Mouse (Mus musculus) forebrain, embryonic 10.5 days (tissue): ENCODE measurements around the gene Sprtn. TPM values are rescaled to one million over a fixed set of nuclear protein-coding genes. Genes with fewer than 3 reads are reported as not detected.

ENCODE experiments used
- DNase-seq: peaks from one replicate; pipeline ENCODE4 v3.0.0-alpha.2; 2017; ENCODE audit warnings: low spot score; ENCODE audit errors: extremely low spot score
- H3K27ac ChIP-seq: fragments of 300-500 bp; sonication (generic); 2 replicates; pipeline ENCODE4 v1.5.1; 2016; ENCODE audit warnings: mild to moderate bottlenecking
- H3K27me3 ChIP-seq: fragments of 300-500 bp; sonication (generic); 2 replicates; pipeline ENCODE4 v1.6.1; 2016; ENCODE audit warnings: mild to moderate bottlenecking; ENCODE audit not compliant: poor library complexity, severe bottlenecking
- H3K36me3 ChIP-seq: fragments of 300-500 bp; sonication (generic); replicated peaks from 2 replicates; pipeline ENCODE4 v1.6.1; 2016; ENCODE audit warnings: mild to moderate bottlenecking, moderate library complexity
- H3K4me1 ChIP-seq: fragments of 300-500 bp; sonication (generic); 2 replicates; pipeline ENCODE4 v1.6.1; 2016
- H3K4me3 ChIP-seq: fragments of 300-500 bp; sonication (generic); 2 replicates; pipeline ENCODE4 v1.5.1; 2016; ENCODE audit warnings: mild to moderate bottlenecking, moderate library complexity
- H3K9me3 ChIP-seq: fragments of 300-500 bp; sonication (generic); 2 replicates; pipeline ENCODE4 v1.6.1; 2016; ENCODE audit warnings: mild to moderate bottlenecking, moderate library complexity
- WGBS: fragments of 180-500 bp; shearing (Covaris S2); methylation state at CpG from one replicate; pipeline ENCODE4 v1.1.7; 2016; 5-methylcytosine and 5-hydroxymethylcytosine counted together
- polyA plus RNA-seq: library from polyadenylated mRNA; unstranded; fragments of >200 nt; fragmentation: Nextera tagmentation; extraction: Ambion mirVana; gene quantifications from 2 replicates; pipeline ENCODE4 v1.2.1, GENCODE M21; 2016

The Sprtn gene
- polyA plus RNA-seq, 1 experiment from 2014 or later: 8.8 TPM

GRCm38 (mm10) chr8:124954572-124955082 lies 56.9 kb downstream of the Sprtn start:
- H3K4me1 ChIP-seq: peaks cover 23% of the 10 kb centered on the region
- no peaks in the 10 kb centered on the region for H3K9me3 ChIP-seq
- no peaks in the 10 kb centered on the region for H3K27me3 ChIP-seq
- 85% methylated on average over 8 of the region's 8 CpGs for WGBS
- DNase-seq: no peak
- H3K36me3 ChIP-seq: no peaks in the 10 kb centered on the region
- H3K4me3 ChIP-seq: no peak overlapping the region
- H3K27ac ChIP-seq: no peak overlapping the region

Other genes with a start within 250 kb of the Sprtn start
- gene 2310022B05Rik, start 234.5 kb upstream of the Sprtn start, polyA plus RNA-seq: 17.9 and 18.2 TPM in 2 replicates
- gene Ttc13, start 175.9 kb upstream of the Sprtn start, polyA plus RNA-seq: 50.1 and 51.8 TPM in 2 replicates
- gene Arv1, start 175.7 kb upstream of the Sprtn start, polyA plus RNA-seq: 32.6 and 40.3 TPM in 2 replicates
- 1.8 and 2.3 TPM in 2 replicates for gene Fam89a, start 146.1 kb upstream of the Sprtn start, polyA plus RNA-seq
- gene Trim67, start 104.8 kb upstream of the Sprtn start, polyA plus RNA-seq: 0.18 and 0.35 TPM in 2 replicates
- 156 and 157 TPM in 2 replicates for gene Gnpat, start 34.9 kb upstream of the Sprtn start, polyA plus RNA-seq
- gene 2810004N23Rik, start 34.8 kb upstream of the Sprtn start, polyA plus RNA-seq: 81.0 and 83.7 TPM in 2 replicates
- 8.3 and 8.5 TPM in 2 replicates for gene Exoc8, start 181 bp upstream of the Sprtn start, polyA plus RNA-seq
- gene Egln1, start 51.4 kb downstream of the Sprtn start, polyA plus RNA-seq: 12.8 and 13.3 TPM in 2 replicates
- gene Tsnax, start 115.1 kb downstream of the Sprtn start, polyA plus RNA-seq: 125 and 133 TPM in 2 replicates
- 1.3 and 1.4 TPM in 2 replicates for gene Disc1, start 156.3 kb downstream of the Sprtn start, polyA plus RNA-seq